Mouse (Mus musculus) c-Kit-positive CD71-positive TER-119-negative erythroid progenitor cells, embryonic 14.5 days (primary cell): ENCODE measurements around the gene Dnttip1.
"Not testable (repeated sequence)": the region's sequence is repeated elsewhere in the genome, so short reads cannot be mapped to it uniquely, and the experiment has no call there.

Experiments
- DNase-seq: peaks from one replicate; pipeline ENCODE4 v3.0.0-alpha.2; 2013; ENCODE audit warnings: low read depth

The Dnttip1 gene

GRCm38 (mm10) chr2:164783926-164784581 is 38.3 kb downstream of the Dnttip1 start:
- no peak for DNase-seq

- no peak for DNase-seq
These were observed 39.2 kb downstream of the Dnttip1 start for GRCm38 (mm10) chr2:164784869-164785420.

- no peak for DNase-seq
These were observed 40.0 kb downstream of the Dnttip1 start, which contains the start of gene Snx21 for GRCm38 (mm10) chr2:164785481-164786387. TSS of gene Snx21 (plus strand) at chr2:164785823.

GRCm38 (mm10) chr2:164786388-164786885 is 40.7 kb downstream of the Dnttip1 start:
- no peak for DNase-seq

GRCm38 (mm10) chr2:164787032-164787431 is 41.2 kb downstream of the Dnttip1 start:
- DNase-seq: no peak

GRCm38 (mm10) chr2:164787779-164788178 is 42.0 kb downstream of the Dnttip1 start:
- no peak for DNase-seq

GRCm38 (mm10) chr2:164788411-164788810 is 42.6 kb downstream of the Dnttip1 start:
- no peak for DNase-seq

- DNase-seq: no peak
These were observed 44.7 kb downstream of the Dnttip1 start for GRCm38 (mm10) chr2:164790451-164790850.

GRCm38 (mm10) chr2:164791841-164792261 is 46.1 kb downstream of the Dnttip1 start:
- DNase-seq: no peak

- DNase-seq: no peak
These were observed 46.8 kb downstream of the Dnttip1 start for GRCm38 (mm10) chr2:164792400-164793190.

GRCm38 (mm10) chr2:164793236-164793635 is 47.5 kb downstream of the Dnttip1 start:
- DNase-seq: no peak

GRCm38 (mm10) chr2:164793772-164794171 is 48.0 kb downstream of the Dnttip1 start:
- no peak for DNase-seq

- peak; percentile 87 for DNase-seq
These were observed 48.5 kb downstream of the Dnttip1 start for GRCm38 (mm10) chr2:164794293-164794692.

GRCm38 (mm10) chr2:164795868-164796267 is 50.1 kb downstream of the Dnttip1 start:
- no peak for DNase-seq

GRCm38 (mm10) chr2:164798554-164798953 is 52.8 kb downstream of the Dnttip1 start:
- DNase-seq: not testable (repeated sequence)

GRCm38 (mm10) chr2:164800252-164801004 is 54.6 kb downstream of the Dnttip1 start:
- DNase-seq: no peak

- DNase-seq: no peak
These were observed 57.6 kb downstream of the Dnttip1 start for GRCm38 (mm10) chr2:164803201-164803920.

GRCm38 (mm10) chr2:164803921-164804313 is 58.1 kb downstream of the Dnttip1 start:
- no peak for DNase-seq

GRCm38 (mm10) chr2:164804533-164805331 is 58.9 kb downstream of the Dnttip1 start, which contains the start of the genes Acot8 and Zswim3:
TSS of gene Acot8 (minus strand) at chr2:164804882.
TSS of gene Zswim3 (plus strand) at chr2:164805098.
- DNase-seq: peak; percentile 100
